Mouse (Mus musculus) forelimb bud, embryonic 11.5 days (tissue): ENCODE measurements around the gene Kdm4d.
"Not testable (repeated sequence)": the region's sequence is repeated elsewhere in the genome, so short reads cannot be mapped to it uniquely, and the experiment has no call there.

Experiments used
- DNase-seq: peaks from one replicate; pipeline ENCODE4 v3.0.0-alpha.2; 2012; ENCODE audit warnings: low read depth, low spot score

The Kdm4d gene

DNA sequence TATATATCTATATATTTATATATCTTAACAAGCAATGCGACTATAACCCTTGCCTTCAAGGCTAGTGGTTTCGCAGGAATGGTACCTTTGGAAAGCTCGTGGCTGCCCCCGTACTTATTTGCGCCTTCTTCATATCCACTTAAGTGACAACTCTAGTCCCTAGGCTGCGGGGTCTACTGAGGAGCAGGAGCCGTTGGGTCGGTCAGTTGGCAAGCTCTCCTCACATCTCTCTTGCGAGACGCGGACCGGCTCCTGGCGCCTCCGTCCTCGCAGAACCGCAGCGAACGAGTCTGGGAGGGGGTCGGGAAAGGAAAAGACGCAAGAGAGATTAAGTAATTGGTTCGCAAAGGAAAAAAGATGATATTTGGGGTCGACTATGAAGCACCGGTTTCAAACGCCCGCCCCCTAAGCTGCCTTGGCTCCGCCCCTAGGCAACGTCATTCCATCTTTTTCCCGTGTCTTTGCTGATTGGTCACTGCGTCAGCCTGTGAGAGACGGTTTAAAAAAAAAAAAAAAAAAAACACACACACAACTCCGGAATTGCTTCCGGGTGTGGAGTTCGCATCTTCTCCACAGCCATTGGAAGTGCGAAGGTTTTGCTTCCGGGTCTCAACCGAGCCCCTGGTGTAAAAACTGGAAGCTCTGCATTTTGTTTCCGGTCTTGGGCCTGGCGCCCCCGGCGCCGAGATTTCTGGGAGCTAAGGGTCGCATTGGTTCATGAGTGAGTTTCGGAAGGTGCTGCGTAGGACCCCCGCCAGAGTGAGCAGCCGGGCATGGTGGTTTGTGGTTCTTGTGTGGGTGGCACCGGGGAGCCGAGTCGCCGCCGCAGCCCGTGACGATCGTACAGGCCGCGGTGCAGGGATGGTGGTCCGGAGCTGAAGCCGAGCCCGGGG is at the start of gene Kdm4d, which contains the start of gene Cwc15:
Kdm4d (minus strand) TSS at position 460 of the 893 bp plus-strand sequence.
Cwc15 (plus strand) TSS at position 595 of the 893 bp plus-strand sequence.
- DNase-seq = peak; percentile 97

DNA sequence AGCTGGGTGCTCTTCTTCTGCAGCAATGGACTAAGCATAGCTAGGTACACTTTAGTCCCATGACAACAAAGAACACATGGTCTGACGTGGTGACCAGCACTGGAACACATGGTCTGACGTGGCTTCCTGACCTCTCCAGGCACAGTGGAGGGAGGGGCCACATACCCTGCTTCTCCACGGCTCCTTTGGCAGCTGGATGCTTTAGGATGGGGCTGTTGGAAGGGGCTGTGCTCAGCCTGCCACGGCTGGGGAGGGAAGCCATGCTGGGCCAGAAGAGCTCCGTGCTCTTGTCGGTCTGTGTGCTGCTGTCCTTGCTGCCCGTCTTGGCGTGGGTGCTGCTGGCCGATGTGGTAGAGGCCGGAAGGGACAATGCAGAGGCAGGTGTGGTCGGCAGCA is 48.1 kb upstream of the Kdm4d start:
- no peak for DNase-seq

DNA sequence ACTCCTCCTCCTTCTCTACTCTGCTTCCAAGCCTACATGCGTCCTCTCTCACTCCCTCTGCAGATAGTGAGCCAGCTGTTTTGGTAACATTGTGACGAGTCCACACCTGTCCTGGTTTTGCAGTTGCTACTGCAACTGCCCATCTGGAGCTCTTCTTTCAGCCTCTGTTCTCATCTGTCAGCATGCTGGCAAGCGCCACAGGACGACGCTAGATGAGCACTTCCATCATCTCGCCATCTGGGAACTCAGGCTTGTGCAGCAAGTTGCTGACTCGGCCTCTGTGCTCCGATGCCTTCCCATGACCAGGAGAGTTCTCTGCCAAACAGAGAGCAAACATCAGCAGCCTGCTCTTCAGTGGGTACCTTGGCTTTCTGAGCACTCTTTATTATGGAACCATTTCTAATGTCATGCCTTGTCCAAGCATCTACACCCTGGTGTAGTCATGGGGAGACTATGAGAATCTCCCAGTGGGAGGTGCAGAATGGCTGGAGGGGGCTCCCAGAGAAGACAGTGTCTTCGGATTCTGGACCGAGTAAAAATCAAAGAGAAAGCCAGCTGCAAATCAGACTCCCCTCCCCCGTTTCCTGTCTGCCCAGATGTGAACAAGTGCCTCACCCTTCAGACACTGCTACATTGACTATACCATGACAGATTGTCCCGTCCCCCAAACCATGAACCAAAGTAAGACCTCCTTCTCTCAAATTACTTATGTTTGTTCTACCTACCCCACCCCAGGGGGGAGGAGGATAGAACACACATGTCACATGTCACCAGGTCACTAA is 47.5 kb upstream of the Kdm4d start:
- no peak for DNase-seq

DNA sequence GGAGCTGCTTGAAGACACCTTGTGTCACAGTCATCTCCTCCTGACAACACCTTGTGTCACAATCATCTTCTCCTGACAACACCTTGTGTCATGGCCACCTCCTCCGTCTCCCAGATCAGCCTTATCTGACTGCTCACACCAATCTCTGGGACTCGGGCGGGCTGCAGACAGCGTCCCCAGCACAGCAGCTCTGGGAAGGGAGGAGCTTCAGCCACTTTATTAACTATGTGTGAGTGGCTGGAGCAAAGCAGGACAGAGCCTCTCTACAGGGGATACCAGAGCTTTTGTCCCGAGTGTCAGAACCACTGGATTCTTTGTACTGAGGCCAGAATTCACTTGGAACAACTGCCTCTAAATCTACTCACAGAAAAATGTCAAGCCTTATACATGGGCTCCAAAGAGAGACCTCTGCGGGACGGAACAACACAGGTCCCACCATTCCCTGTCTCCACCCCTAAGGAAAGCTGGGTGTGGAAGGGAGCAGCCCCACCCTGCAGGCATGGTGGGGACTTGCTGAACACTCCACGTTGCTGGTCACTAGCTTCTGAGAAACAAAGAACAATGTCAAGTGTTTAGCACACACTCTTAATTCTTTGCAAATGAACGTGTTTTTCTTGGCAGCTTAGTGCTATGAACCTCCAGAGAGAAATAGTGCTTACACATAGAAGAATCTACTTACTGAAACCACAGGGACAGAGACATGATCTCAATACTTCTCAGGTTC is 43.9 kb upstream of the Kdm4d start:
- DNase-seq = no peak

DNA sequence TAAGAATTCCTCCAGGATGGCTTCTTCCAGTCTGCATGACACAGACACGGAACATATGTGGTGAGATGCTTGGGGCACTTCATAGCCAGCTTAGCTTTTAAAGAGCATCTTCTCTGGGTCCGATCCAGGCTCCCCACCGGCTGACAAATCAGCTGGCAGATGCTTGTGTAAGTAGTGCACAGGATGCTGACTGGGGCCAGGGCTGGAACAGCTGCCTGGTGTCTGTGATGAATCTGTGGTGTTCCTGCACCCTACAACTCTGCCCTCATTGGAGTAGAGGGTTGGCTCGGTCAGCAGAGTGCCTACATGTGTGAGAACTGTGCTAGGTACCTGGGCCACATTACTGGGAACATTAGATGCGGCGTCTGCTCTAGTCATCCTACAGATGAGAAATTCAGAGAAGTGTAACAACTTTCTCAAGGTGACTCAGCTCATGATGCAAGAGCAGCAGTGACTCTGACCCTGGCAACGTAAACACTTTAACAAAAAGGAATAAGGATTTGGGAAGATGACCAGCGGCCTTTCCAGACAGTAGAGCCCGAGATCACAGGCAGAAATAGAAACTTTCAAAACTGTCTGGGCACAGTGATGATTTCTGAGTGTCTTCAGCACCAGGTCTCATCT is 34.7 kb upstream of the Kdm4d start:
- no peak for DNase-seq

DNA sequence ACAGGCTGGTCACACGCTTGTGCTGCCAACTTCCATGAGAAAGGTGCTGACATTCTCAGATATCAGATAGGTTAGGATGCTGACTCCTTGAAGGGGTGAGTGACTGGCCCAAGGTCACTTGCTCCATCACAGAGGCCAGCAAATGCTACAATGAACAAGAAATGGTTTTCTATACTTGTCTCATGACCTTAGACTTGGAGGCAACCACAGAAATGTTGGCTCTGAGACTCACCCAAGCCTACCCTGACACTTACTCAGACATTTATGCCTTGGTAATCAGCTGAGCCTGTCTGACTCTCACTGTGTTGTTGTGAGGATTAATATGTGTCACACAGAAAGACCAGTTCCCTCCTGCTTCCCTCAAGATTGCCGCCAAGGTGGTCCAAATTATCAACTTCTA is 33.4 kb upstream of the Kdm4d start:
- no peak for DNase-seq

DNA sequence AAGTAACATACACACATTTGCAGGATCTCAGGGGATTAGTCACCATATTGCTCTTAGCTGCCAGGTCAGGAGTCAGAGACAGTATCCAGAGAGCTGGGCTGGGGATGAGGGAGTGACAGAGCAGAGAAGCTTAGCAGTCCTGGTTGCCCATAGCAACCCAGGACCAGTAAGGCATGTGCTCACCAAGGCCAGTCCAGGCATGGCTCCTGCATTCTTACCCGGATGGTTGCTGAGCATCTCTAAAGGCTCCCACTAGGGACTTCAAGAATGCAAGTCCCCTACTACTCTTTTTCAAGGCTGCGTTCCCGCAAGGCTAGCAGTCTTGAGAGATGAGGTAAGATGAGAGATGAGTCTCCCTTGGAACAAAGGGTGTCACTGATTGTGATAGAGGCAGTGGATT is 32.0 kb upstream of the Kdm4d start:
- no peak for DNase-seq

DNA sequence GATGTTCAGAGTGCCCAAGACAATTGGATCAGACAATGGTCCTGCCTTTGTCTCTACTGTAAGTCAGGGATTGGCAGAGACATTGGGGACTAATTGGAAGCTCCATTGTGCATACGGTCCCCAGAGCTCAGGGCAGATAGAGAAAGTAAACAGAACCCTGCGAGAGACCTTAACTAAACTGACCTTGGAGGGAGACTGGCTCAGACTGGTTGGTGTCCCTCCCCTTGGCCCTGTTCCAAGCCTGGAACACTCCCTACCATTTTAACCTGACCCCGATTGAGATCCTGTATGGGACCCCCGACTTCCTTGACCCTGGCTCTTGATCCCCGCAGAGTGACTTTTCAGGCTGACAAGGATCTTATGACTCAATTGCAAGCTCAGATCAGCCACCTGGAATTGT is 29.7 kb upstream of the Kdm4d start:
- DNase-seq = no peak

DNA sequence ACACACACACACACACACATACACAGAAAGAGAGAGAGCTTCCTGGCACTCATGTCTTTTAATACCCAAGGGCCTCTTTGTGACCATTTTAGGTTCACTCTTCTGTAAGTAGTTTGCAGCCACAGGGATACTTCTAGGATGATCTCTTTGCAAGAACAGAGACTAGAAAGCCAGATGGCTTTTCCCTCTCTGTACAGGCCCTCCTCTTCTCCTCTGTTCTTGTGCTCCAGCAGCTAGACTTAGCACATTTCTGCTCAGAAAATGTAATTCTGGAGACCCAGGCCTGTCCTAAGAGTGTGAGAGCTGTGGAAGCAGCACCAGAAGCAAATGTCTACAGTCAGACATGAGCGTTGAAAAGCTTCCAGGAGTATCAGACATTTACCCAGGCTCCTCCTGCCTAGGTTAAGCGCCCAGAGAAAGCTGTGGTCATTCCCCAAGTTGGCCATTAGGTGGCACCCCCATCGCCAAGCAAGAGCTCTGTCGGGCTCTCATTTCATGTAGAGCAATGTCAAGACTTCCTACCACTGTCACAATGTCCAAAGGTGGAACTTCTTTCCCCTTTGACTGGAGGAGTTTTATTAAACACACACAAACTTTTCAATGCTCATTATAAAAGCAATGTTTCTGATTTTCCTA is 23.2 kb upstream of the Kdm4d start:
- DNase-seq = peak; percentile 71

DNA sequence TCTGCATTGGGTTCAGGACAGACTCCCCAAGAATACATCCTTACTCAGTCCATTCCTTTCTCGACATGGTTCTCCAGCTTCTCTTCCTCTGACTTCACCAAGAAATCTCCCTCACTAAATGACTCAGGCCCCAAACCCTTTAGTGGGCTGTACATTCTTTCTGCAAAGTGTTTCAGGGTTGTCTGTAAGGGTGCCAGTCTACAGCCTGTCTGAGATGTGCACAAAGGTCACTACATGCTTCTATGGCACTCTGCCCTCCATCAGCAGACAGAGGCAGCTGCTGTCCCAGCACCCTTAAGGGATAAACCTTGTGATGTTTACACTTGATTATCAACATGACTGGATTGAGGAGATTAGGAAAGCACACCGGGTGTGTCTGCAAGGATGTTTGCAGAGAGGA is 21.4 kb upstream of the Kdm4d start:
- DNase-seq = no peak

DNA sequence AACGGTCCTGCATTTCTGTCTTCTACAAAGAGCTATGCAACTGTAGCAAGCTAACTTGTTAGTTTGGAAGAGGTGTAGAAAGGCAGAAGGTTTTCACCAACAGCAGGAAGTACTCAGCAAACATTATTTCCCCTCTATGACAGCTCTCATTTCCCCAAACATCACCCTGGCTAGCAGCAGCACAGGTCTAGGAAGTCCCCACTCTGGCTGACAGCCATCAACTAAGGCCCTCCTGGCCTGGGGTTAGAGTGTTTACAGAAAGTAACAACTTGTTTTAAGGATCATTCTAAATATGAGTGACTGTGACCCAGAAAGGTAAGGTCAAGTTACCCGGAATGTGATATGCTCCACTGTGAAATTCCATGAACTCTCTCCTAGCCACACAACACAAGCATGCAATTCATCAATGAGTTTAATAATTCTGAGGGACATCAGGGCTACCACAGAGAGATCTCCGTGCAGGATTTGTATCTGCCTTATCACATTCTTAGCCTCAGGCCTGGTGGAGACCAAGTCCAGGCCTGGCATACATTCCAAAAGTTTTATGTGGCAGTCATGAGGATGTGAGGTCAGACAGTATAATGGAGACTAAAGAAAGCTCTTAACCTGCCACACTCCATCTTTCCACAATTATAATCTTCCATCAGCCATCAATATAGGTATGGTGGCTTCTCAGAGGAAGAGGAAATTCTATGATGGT is 20.8 kb upstream of the Kdm4d start:
- no peak for DNase-seq

DNA sequence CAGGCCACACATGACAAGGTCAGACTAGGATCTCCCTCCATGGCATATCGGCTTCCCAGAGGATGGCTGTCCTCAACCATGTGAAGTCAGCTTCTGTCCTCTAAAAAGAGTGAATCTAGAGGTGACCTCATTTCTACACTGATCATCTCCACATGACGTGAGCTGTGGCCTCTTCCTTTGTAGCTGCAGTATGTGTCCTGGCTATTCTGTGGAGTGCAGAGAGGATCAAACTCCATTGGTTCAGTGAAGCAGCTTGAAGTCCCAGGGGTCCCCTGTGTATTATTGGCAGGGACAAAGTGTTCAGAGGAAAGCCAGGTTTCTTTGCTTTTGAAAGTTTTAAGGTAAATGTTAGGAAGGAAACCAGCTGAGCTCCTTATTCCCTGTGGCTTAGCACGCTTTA is 17.8 kb upstream of the Kdm4d start:
- DNase-seq = no peak

DNA sequence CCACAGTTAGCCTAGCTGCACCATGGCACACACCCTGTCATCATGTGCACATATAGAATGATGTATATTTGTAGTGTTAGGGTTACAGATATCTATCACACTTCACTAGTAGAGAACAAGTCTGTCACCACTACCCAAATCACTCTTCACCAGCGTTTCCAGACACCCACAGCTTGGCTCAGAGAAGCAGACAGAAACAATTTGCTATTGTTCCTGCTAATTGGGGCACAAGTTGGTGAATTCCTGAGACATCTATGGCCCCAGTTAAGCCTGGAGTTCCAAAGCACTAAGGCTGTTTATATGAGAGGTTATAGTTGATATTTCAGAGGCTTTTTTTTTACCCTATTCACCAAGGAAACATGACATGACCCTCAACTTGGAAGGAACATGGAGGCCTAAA is 17.0 kb upstream of the Kdm4d start:
- DNase-seq = no peak

DNA sequence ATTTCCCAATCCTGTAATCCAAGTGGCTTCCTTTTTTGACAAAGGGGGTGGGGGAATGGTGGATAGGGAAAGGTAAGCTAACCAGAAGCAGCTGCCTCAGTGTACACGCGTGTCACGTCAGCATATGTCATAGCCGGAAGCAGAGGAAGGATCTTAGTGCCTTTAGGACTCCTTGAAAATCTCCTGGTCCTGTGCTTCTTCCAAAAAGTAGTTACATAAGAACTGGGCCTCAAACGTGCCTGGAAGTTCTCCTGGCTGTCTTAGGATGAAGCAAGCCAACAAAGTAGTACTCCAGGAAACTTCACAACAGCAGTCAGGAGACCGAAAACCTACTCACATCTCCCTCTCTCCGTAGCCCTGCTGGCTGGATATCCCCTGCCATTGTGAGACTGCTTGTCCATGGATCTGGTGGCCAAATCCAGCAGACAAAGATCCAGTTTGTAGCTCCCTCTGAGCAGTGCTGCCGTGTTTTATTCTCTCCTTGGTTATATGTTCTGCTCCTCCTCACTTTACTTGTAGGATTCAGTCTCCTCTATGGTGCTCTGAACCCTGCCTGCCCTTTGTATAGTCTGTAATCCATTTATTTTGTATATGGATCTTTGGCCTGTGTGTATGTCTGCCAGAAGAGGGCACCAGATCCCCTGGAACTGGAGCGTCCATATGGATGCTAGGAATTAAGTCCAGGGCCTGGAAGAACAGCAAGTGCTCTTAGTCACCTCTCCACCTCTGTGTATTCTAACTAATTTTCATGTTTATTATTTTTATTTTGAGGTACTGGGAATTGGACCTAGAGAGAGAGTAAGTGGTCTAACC is 12.6 kb upstream of the Kdm4d start:
- peak; percentile 68 for DNase-seq

DNA sequence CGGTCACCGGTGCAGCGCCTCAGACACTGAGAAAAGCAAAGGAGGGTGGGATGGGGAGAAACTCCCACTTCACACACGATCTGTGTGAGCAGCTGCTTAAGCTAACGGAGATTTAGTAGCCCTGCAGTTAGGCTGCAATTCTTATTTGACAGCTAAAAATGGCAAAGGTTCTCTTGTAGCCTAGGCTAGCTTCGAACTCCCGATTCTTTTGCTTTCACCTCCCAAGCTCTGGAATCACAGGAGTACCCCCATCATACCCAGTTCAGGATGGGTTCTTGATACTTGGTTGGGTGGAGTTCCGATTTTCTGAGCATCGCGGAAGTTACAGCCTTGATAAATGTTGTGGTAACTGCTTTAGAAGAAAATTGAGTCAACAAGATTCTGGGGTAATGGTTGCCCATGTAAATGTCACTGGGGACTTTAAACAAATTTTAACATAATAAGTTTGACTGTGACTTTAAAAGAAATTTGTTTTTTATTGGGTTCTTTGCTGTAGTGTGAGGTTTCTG is 688 bp upstream of the Kdm4d start:
- peak; percentile 9 for DNase-seq

DNA sequence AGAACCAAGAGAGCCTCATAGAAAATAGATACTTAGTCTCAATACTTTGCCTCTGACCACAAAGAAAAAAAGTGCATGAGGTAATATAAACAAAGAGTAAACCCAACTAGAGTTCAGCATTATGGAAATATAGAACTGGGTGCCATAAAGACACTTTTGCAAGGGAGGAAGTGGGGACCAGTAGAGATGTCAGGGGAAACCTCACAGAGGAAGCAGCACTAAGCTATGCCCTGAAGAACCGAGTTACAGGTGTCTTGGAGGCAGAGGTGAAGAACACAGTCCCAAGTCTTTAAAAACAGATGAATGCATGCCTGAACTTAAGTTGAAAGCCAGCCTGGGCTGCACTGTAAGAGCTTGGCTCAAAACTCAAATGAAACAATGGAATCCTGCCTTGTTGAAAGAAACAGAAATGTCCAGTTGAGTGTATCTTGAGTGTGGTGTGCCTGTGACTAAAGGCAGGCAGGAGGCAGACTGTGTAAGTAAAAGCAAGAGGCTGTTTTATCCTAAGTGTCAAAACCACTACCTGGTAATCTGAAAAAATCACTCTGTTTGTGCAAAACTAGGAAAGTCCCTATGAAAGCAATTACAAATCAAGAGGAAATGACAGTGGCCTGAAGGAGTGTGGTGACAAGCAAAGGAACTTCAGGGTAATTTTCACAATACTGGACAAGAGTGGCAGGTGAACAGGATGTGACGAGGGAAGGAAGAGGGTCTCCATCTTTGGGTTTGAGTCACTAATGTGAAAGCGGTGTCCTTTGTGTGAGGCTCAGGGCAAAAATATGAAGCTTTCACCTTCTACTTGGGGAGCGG is 1.2 kb downstream of the Kdm4d start:
- no peak for DNase-seq

DNA sequence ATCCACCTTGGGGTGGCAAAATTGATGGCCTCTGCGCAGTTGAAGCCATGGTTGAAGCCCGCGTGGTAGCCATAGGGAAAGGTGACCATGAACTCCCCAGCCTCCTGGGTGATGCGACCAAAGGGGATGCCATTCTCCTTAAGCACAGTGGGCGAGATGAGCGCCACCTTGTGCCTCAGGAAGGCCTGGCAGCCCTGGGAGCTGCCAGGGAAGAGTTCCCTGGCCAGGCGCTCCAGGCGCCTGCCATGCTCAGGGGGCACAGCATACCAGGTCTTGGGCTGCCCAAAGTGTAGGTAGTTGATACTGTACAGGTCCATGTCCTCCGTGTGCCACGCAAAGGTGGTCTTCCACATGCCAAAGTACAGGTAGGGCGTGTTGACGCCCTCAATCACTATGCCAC is 36.6 kb downstream of the Kdm4d start:
- not testable (repeated sequence) for DNase-seq

DNA sequence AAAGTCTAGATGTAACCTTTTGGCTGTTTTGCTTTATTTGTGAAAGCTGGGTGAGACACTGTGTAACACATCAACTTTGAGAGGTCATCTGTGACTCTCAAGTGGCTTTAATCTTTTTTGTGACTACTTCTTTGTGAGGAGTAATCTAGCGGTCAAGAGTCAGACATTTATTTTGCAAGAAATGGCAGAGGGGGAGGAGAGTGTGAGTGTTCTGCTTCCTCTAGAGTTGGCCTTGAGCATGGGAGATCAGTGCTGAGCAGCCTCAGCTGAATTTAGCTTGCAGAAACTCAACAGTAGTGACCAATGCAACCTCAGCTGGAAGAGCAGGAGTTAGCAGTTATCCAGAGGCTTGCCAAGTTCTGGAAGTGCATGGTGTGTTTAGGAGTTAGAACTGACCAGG is 37.7 kb downstream of the Kdm4d start:
- not testable (repeated sequence) for DNase-seq

DNA sequence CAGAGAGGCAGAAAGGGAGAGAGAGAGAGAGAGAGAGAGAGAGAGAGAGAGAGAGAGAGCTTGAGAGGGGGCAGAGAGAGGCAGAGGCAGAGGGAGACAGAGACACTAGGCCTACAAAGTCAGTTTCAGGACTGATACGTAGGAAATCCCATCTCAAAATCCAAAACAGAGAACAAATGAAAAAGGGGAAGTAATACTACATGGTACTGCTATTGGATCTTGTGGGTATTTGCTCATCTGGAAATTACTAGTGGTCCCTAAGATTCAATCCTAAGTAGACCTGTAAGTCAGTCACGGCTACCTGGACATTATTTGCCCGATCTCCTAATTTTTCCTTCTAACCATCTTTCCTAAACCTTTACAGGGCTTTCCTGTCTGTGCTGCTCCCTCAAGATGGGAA is 44.0 kb downstream of the Kdm4d start:
- DNase-seq = no peak
